Mouse (Mus musculus): ENCODE data around the gene Gm21983. TPM values are rescaled to one million over a fixed set of nuclear protein-coding genes. Genes with fewer than 3 reads are reported as not detected.

Gene Gm21983
- total RNA-seq, 2 experiments from 2014 or later: not detected

Small RNAs within 50 kb of the gene (microRNA-seq; reads per million reads assigned to microRNA genes)
- gene Mir1191 (not detected), gene Mir3101 (not detected)

Other genes with a start within 250 kb of the Gm21983 start
- under 1 TPM in 1 of 2 experiments, not detected in 1; 0.08 TPM for gene Cyp2a22, start 241.7 kb downstream of the Gm21983 start, total RNA-seq (2021)
- under 1 TPM in 1 of 2 experiments, not detected in 1; 0.47 TPM for gene Cyp2a12, start 152.0 kb downstream of the Gm21983 start, total RNA-seq (2021)
- under 1 TPM; 0.41 to 0.59 TPM for gene Cyp2f2, start 61.2 kb downstream of the Gm21983 start, total RNA-seq (2021)
- gene Cyp2t4, start 27.4 kb downstream of the Gm21983 start, total RNA-seq (2021): not detected
- 10 to 100 TPM; 81.4 to 85.3 TPM for gene Egln2, start 14.3 kb downstream of the Gm21983 start, total RNA-seq (2021)
- 10 to 100 TPM; 29.4 to 33.6 TPM for gene Rab4b, start 2.2 kb downstream of the Gm21983 start, total RNA-seq (2021)
- gene Mia, start 71 bp upstream of the Gm21983 start, total RNA-seq (2021): not detected
- 10 to 100 TPM; 12.3 to 12.6 TPM for gene BC024978, start 14.7 kb upstream of the Gm21983 start, total RNA-seq (2021)
- gene Snrpa, start 15.2 kb upstream of the Gm21983 start, total RNA-seq (2021): 10 to 100 TPM; 57.3 to 63.7 TPM
- gene Itpkc, start 47.6 kb upstream of the Gm21983 start, total RNA-seq (2021): 1 to 10 TPM; 7.2 to 8.5 TPM
- gene Coq8b, start 51.9 kb upstream of the Gm21983 start, total RNA-seq (2021): 10 to 100 TPM in 1 of 2 experiments, 1 to 10 TPM in 1; 8.6 to 10.3 TPM
- gene Numbl, start 77.3 kb upstream of the Gm21983 start, total RNA-seq (2021): 10 to 100 TPM; 26.3 to 32.3 TPM
- 100 to 1,000 TPM; 152 to 169 TPM for gene Ltbp4, start 156.6 kb upstream of the Gm21983 start, total RNA-seq (2021)
- 10 to 100 TPM; 11.0 to 11.5 TPM for gene Shkbp1, start 174.9 kb upstream of the Gm21983 start, total RNA-seq (2021)
- not detected for gene Gm20479, start 176.3 kb upstream of the Gm21983 start, total RNA-seq (2021)

Measured in gastrocnemius, postnatal 4 days (tissue).